Mouse (Mus musculus) lung, postnatal 25 days (tissue): ENCODE measurements at regions not wholly inside any gene's neighbourhood (a gene's known extent, or its start where the extent isn't known, plus 50 kb on each side); places are given as distances from the start of the nearest gene placed in this dataset.

Experiments
- DNase-seq: peaks from one replicate; pipeline ENCODE4 v3.0.0; 2022; ENCODE audit warnings: low spot score

DNA sequence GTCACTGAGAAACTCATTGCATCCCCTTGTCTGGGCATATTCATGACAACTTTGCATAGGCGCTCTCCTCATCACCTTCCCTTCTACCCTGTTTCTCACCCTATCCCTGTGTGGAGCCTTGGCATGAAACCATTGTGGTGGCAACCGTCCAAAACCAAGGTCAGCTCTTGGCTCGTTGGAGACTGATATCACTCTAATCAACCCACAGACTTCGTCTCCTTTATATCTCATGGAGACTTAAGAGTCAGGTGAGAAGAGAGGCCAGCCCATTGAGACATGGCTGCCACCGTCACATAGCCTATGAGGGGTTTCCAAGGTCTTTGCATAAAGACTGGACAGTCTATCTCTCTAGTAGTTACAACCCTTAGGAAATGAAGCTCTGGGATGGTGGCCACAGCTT, 305.5 kb upstream of the Runx1 start:
- no peak for DNase-seq

DNA sequence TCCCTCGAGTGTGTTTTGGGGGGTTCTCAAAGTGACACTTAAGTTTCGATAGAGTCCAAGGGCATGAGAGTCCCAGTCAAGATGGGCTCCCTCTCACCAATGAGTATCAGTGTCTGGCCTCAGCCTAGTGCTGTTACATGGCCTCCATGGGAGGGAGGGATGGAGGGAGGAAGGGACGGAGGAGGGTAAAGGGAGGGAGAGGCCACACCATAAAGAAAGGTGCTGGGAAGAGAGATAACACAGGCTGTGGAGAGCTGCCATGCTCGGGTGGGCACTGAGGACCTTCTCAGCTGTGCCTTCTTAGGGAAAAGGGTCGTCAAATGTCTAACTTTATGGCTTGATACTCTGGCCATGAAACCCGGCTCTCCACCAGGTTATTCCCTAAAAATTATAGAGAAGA, 304.7 kb upstream of the Runx1 start:
- DNase-seq, result no peak

DNA sequence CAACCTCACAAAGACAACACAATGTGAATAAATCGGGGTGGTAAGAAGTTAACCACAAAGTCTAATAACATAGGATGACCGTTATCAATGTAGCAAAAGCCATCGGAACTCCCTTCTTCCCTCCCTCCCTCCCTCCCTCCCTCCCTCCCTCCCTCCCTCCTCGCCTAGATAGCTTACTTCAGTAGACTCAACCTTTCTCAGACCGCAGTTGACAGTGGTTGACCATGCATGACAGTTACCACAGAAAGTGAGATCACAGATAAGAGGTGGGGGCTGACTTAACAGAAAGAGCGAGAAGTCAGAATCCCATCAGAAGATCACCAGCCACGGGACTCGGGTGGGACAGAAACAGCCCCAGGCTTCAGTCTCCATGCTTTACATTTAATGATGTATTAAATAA, 297.8 kb upstream of the Runx1 start:
- DNase-seq, result no peak

DNA sequence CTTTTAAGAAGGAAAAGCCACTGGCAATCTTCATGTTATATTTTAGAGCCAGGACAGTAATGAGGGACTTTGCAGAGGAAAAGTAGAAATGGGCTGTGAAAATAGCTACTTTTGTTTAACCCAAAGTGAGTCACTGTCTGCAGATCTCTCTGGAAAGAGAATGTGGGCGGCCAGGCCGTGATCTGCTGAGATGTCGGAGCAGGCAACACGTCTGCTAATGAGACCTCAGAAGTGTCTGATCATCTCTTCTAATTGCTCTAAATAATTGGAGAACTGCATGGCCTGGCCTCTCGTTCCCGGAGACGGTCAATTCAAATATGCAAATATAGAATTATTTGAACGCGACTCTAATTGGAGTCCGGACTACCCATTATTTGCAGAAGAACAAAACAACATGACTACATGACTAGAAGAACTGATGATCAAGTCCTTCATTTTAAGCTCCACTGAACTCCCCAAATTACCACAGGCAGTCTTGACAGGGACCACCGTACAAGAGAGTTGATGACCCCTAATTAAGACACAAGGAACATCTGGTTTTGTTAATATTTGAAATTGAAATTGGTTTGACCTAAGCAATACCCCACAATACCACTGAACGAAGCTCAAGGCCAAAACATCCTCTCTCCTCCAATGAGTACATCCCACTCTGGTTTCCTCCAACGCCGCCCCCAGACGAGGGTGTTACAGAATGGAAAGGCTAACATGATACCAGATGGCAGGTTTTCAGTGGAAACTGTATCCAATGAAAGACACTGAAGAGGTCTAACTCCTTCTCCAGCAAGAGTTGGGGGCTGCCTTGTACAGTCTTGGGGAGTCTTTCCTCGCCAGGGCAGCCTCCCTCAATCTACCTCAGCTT, 290.4 kb upstream of the Runx1 start:
- no peak for DNase-seq

DNA sequence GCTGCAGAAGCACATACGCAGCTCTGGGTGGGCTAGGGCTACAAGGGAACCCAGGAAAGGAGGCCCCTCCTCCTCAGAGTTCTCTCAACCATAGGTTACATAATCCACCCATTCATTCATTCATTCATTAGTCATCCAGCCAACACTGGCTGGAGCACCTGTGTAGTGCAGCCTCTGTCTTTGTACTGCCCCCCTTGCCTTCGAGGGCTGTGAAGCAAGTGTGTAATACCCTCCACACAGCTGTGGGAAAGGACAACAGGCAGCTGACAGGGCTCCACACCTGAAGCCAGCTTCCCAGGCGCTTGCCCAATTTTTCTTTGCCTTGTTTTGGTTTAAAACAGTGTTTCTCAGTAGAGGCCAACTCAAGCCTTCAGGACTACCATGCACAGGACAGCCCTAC, 285.0 kb upstream of the Runx1 start:
- DNase-seq, result no peak

DNA sequence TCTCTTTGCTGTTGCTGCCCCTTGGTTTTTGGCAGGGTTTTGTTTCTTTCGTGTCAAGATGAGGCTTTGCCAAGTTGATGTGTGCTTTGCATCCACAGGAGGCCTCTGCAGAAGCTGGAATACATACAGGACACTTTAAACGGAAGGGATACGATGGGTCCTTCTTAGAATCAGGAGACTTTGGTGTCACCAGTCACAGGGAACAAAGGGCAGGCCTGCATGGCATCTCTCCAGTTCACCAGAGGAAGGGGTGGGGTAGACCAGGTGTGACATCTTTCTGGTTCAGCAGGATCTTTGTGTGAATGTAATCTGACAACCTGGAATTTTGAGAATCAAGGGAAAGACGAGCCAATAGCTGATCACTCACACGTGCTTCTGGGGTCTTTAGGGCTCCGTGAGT, 284.5 kb upstream of the Runx1 start:
- DNase-seq, result no peak

DNA sequence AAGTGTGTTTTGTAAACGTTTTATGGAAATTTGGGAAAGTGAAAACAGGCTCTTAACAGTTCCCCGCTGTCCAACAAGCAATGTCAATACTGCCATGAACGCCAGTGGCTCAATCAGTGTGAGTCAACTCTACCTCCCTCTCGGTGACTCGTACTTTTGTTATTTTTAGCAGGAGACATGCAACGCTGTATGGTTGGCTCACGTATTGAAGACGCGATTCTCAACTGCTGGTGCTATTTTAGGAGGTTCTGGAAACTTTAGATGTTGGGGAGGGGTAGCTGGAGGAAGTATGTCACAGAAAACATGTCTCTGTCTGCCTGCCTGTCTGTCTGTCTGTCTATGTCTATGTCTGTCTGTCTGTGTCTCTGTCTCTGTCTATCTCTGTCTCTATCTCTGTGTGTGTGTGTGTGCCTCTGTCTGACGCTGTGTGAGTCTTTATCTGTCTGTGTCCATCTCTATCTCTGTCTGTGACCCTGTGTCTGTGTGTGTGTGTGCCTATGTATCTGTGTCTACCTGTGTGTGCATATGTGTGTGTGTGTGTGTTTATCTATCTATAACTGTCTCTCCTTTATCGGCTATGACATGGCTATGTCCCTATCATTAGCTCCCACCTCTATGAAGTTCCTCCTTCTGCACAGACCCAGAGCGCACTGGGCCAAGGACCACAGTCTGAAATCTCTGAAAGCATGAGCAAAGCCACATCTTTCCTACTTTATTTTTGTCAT, 283.9 kb upstream of the Runx1 start:
- DNase-seq, result no peak

DNA sequence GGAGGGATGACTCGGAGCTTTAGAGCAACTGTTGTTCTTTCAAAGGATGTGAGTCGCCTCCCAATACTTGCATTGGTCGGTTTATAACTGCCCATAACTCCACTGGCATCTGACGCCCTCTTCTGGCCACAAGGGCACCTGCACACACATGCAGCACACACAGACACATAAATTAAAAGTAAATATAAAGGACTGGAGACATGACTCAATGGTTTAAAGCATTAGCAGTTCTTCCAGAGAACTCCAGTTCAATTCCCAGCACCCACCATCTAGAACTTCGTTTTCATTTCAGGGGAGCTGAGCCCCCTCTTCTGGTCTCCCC, 281.5 kb upstream of the Runx1 start:
- DNase-seq, result no peak

DNA sequence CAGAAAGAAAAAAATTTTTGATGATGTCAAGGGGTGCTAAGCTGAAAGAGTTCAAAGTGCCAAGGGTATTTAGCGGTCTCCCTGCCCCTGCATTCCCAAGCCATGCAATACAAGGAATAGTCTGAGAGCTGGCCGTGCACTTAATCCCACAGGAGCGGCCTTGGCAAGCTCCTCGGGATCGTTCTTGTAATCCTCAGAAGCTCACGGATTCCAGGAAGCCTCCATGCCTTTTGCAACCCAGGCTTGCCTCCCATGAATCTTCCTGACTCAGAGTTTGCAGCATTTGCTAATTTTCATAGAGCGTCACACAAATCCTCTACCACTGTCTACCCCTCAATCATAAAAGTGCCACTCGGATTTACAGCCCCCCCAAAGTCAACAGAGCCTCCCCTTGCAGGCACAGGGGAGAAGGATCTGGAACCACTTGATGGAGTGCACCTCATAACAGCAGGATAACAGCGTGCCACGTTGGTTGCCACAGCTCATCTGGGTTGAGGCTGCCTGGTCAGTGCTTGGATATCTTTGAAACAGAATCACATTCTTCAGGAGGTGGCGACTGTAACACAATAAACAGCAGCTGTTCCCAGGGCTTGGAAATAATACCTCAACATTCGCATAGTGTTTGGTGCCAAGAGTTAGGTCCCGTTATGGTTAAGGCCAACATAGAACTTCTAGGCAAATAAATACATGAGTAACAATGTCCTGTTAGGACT, 281.0 kb upstream of the Runx1 start:
- DNase-seq, result no peak

DNA sequence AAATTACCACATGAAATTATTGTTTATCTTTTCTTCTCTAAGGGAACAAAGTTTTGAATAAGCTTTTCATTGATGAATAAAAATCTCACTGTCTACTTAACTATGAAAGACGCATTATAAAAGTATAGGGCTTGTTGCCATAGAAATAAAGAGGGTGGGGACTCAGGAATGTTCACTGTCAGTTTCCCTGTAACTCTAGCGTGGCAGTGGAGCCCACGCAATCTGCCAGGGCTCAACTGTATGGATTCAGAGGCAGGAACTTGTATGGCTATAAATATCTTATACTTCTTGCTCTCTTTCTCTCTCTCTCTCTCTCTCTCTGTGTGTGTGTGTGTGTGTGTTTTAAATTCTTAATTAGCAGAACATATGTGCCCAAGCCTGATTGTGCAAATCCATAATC, 276.2 kb upstream of the Runx1 start:
- no peak for DNase-seq

DNA sequence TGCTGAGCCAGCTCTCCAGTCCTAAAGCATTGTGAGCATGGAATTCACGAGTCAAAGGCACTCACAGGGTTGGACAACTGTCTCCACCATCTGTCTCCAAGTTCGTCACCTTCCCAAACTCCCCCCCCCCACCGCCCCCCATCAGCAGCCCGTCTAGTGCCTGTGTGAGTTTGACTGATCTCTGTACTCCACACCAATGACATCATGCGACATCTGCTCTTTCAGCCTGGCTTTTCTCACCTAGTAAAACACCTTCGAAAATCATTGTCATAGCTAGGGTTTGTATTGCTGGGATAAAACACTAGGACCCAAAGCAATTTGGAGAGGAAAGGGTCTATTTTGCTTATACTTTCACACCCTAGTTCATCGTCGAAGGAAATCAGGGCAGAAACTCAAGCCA, 272.1 kb upstream of the Runx1 start:
- DNase-seq, result no peak

DNA sequence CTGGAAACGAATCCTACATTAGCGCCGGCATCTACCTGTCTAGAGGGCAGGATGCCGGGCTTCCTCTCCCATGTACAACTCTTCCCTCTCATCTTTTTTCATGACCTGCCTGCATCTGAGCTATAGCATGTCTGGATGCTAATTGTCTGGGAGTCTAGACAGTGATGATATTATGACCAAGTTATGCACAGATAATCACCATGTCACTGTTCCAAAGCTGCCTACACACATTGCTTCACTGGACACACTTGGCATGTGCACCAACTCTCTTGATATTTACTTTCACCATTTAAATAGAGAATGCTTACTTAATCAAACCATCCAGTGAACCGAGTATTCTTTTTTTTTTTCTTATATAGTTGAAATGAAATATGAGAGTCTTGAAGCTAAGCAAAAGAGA, 270.2 kb upstream of the Runx1 start:
- no peak for DNase-seq

DNA sequence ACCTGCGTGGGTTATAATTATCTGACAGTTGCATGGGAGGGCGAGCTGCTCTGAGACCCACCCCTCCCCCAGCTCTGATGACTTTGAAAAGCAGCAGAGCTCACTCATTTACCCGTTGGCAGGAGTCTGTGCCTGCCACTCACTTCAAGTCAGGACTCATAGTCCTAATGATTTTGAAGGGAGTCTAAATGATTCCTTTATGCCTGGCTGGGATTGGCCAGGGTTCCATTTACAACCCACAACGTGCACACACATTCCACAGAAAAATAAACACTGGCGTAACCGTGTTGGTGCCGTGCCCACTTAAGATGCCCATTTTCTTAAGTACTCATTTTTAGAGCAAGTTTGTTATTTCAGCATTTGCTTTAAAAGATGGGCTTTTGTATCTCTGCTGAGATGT, 266.8 kb upstream of the Runx1 start:
- DNase-seq, result peak; percentile 20

DNA sequence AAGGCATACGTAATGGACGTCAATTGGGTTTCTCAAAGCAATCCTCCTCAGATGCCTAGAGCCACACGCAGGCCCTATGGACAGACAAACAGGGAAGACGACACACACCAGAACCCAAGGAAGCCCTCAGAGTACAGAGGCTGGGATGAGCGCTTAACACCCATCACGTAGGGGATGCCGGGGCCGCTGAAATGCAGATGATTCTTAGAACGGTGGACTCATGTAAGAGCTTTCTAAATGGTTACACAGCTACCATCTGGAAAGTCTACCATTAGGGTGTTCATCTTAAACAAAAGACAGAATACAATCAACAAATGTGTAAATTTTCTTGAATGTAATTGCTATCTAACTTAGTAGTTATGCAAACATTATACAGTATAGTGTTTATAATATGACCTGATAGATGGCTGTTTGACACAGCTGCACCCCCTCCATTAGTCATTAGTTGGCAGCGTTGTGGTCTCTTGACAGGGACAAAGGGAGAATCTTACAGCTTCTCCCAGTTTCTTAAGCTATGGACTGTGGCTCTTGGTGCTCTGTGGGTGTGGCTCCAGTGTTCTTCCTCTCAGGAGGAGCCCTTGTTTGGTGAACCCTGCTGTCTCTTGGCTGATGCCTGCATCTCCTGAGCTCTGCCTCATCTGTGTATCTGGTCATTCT, 259.4 kb upstream of the Runx1 start:
- DNase-seq, result no peak

DNA sequence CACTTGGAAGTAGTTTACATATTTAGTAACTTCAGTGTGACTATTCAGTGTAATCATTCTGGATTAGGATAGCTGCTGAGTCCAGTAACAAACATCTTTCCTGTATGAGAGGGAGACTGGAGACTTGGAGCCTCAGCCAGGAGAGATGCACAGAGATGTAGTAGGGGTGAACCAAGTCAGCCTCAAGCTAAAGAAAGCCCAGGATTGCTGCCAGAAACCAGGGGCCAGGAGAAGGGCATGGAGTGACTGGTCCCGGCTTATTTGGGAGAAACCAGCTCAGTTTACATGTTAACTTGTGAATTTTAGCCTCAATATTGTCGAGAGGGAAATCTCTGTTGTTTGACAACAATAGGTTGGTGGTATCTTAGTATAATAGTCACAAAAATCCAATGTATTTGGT, 257.8 kb upstream of the Runx1 start:
- no peak for DNase-seq

DNA sequence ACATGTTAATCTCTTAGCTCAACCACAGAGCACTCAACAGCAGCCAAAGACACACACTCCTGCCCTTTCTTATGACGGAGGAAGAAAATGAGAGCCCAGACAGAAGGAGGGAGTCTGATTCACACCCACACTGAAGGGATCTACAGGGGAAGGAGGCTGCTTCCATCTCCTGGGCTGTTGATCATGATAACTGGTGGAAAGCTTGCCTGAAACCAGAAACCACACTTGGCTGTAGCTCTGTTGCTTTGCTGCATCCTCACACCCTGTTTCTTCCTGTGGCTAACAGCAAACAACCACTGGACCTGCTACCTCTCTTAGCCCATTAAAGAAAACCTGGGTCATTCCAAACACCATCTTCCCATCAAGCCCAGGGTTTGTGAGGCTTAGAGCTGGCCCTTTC, 257.2 kb upstream of the Runx1 start:
- no peak for DNase-seq

DNA sequence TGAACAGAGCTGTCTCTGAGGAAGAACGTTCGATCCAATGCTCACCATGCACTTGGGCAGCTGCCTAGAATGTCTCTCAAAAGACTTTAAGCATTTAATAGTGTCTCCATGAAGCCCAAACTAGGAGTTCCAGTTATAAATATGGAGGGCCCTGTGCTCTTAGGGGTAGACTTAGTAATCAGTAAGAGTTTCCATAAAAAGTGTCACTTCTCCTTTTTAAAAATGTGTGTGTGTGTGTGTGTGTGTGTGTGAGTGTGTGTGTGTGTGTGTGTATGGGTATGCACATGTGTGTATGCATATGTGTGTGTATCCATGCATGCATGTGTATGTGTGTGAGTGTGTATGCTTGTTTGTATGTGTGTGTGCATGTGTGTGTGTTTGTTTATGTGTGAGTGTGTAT, 255.6 kb upstream of the Runx1 start:
- DNase-seq, result no peak

DNA sequence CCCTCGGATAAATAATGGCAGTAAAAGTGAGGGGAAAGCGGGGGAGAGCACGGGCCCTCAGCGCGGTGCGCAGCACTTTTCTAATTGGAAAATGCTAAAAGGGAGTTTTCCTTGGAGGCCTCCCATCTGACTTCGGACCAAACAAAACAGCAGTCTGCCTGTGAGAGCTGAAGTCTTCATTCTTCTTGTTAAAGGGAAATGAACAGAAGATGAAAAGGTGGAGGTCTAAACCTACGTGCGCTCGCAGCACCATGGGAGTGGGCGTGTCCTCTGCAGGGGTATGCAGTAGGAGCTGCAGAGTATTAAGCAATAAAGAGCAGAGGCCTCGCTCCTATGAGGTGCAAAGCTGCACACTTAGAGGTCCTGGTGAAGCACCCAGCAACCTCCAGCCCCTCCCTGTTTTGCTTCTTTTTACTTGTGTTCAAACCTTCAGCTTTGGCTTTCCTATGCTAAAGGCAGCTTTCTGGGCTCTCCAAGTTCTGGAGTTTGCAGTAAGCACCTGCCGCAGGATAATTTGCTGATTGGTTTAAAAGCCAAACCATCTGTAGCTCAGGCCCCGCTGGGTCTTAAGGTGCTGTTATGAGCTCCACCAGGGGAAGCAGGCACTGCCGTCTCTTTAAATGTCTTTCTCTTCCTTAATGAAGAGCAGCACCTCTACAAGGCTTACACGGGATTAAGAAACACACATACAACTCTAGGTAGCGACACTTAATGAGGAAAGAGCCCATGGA, 253.9 kb upstream of the Runx1 start:
- peak; percentile 46 for DNase-seq

DNA sequence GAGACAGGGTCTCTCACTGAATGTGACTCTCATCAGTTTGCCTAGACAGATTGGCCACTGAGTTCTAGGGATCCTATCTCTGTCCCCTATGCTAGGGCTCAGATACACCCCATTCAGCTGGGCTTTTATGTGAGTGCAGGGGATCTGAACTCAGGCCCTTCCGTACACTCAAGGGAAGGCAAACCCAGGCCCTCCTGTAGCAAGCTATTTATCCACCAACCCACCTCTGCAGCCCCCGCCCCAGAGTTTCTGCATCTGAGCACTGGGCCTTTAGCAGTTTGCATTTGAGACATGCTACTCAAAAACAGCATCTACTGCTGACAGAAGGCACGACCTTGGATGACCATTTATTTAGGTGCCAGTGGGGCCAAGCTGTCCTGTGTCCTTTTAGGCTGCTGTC, 253.0 kb upstream of the Runx1 start:
- DNase-seq, result no peak

DNA sequence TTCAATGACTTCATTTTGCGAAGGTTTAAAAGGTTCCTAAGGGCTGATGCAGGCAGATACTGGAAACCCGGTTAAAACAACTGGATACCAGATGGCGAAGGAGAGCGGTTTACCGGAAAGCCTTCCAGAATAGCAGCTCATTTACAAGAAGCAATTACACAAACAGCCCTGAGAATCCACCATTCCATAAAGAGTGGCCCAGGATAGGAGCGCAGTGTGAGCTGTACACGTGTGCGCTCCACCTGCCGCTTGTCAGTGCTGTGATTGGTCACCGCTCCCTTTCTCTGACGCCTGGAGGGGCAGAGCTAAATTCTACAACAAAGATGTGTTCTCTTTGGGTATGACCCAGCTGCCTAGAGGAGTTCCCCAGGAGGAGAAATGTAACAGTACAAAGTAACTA, 249.5 kb upstream of the Runx1 start:
- DNase-seq, result no peak

DNA sequence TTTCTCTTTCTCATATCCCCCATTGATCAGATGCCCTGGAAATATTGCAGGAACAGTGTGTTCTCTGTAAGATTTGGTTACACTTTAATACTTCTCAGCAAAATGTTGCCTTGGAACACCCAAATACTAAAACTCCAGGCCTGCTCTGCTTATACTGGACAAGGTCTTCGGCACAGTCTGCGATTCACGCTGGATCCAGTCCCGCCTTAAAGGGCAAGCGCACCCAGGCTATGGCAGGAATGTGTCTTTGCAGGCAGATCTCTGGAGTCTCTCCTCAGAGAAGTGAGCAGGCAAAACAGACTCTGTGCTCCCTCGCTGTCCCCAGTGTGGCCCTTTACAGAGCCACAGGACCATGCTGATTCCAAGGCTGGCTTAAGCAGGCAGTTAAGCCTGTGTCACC, 246.2 kb upstream of the Runx1 start:
- peak; percentile 52 for DNase-seq

DNA sequence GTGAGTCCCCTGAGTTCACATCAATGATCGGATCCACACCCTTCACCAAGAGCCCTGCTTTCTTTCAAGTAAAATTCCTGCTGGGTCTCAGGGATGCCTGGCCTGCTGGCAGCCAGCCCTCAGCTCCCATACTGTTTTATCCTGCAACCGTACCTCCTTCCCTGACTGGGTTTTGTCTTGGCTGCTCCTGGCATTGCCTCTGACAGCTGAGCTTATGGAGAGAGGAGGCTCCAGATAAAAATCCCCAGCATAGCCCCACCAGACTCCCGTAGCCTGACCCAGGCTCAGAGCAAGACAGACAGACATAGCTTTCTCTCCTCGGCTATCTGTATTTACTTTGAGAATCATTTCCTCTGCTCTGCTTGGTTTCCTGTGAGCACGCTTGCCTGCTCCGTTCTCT, 245.8 kb upstream of the Runx1 start:
- no peak for DNase-seq
